Mouse (Mus musculus) liver, adult 2 months (tissue): ENCODE data around the gene Slc30a2.

Experiments used
- CTCF ChIP-seq: fragments of 200-500 bp; IDR thresholded peaks from 2 replicates; pipeline ENCODE4 v1.5.1; 2011; ENCODE audit warnings: low read depth, low read length, control low read depth
- POLR2A ChIP-seq: fragments of 200-500 bp; IDR thresholded peaks from 2 replicates; pipeline ENCODE4 v1.6.1; 2011; ENCODE audit warnings: low read length, control low read depth; ENCODE audit not compliant: insufficient read depth; ENCODE audit errors: extremely low read depth

- no peak for TF ChIP-seq CTCF
- TF ChIP-seq POLR2A = no peak
These were observed 27.8 kb downstream of the Slc30a2 start for GRCm38 (mm10) chr4:134370649-134371221.
